Mouse (Mus musculus): ENCODE measurements around the gene Anxa3.

Anxa3 gene

GRCm38 (mm10) chr5:96792936-96793718, at the start of gene Anxa3:
Gene Anxa3 (plus strand): TSS chr5:96793339.
- DNase-seq (ENCODE audit: low read depth, low spot score): no peak

- no peak for DNase-seq (ENCODE audit: low read depth, low spot score)
These were observed 45.7 kb upstream of the Anxa3 start for GRCm38 (mm10) chr5:96747195-96747984.

GRCm38 (mm10) chr5:96757615-96758014, 35.5 kb upstream of the Anxa3 start:
- no peak for DNase-seq (ENCODE audit: low read depth, low spot score)

GRCm38 (mm10) chr5:96762021-96762420, 31.1 kb upstream of the Anxa3 start:
- DNase-seq (ENCODE audit: low read depth, low spot score): no peak

GRCm38 (mm10) chr5:96768846-96769471, 24.2 kb upstream of the Anxa3 start:
- DNase-seq (ENCODE audit: low read depth, low spot score): peak; percentile 59

GRCm38 (mm10) chr5:96783506-96784288, 9.4 kb upstream of the Anxa3 start:
- DNase-seq (ENCODE audit: low read depth, low spot score): no peak

GRCm38 (mm10) chr5:96785096-96785495, 8.0 kb upstream of the Anxa3 start:
- no peak for DNase-seq (ENCODE audit: low read depth, low spot score)

GRCm38 (mm10) chr5:96792422-96792821, 717 bp upstream of the Anxa3 start:
- no peak for DNase-seq (ENCODE audit: low read depth, low spot score)

GRCm38 (mm10) chr5:96793953-96794635, 955 bp downstream of the Anxa3 start:
- no peak for DNase-seq (ENCODE audit: low read depth, low spot score)

- no peak for DNase-seq (ENCODE audit: low read depth, low spot score)
These were observed 2.6 kb downstream of the Anxa3 start for GRCm38 (mm10) chr5:96795752-96796151.

- no peak for DNase-seq (ENCODE audit: low read depth, low spot score)
These were observed 4.3 kb downstream of the Anxa3 start for GRCm38 (mm10) chr5:96797465-96797864.

GRCm38 (mm10) chr5:96799165-96799564, 6.0 kb downstream of the Anxa3 start:
- DNase-seq (ENCODE audit: low read depth, low spot score): no peak

- no peak for DNase-seq (ENCODE audit: low read depth, low spot score)
These were observed 6.8 kb downstream of the Anxa3 start for GRCm38 (mm10) chr5:96799969-96800368.

- DNase-seq (ENCODE audit: low read depth, low spot score): no peak
These were observed 9.0 kb downstream of the Anxa3 start for GRCm38 (mm10) chr5:96802185-96802584.

- no peak for DNase-seq (ENCODE audit: low read depth, low spot score)
These were observed 10.0 kb downstream of the Anxa3 start for GRCm38 (mm10) chr5:96803091-96803490.

GRCm38 (mm10) chr5:96804304-96804703, 11.2 kb downstream of the Anxa3 start:
- no peak for DNase-seq (ENCODE audit: low read depth, low spot score)

- no peak for DNase-seq (ENCODE audit: low read depth, low spot score)
These were observed 11.7 kb downstream of the Anxa3 start for GRCm38 (mm10) chr5:96804813-96805212.

- DNase-seq (ENCODE audit: low read depth, low spot score): no peak
These were observed 17.5 kb downstream of the Anxa3 start for GRCm38 (mm10) chr5:96810620-96811019.

GRCm38 (mm10) chr5:96824769-96825327, 31.7 kb downstream of the Anxa3 start:
- no peak for DNase-seq (ENCODE audit: low read depth, low spot score)

GRCm38 (mm10) chr5:96827176-96827575, 34.0 kb downstream of the Anxa3 start:
- DNase-seq (ENCODE audit: low read depth, low spot score): no peak

- DNase-seq (ENCODE audit: low read depth, low spot score): no peak
These were observed 41.2 kb downstream of the Anxa3 start for GRCm38 (mm10) chr5:96834338-96834737.

Measured in embryo, embryonic 11.5 days (tissue).